Mouse (Mus musculus): Measurements from ENCODE around the gene Ttyh3.

DNA sequence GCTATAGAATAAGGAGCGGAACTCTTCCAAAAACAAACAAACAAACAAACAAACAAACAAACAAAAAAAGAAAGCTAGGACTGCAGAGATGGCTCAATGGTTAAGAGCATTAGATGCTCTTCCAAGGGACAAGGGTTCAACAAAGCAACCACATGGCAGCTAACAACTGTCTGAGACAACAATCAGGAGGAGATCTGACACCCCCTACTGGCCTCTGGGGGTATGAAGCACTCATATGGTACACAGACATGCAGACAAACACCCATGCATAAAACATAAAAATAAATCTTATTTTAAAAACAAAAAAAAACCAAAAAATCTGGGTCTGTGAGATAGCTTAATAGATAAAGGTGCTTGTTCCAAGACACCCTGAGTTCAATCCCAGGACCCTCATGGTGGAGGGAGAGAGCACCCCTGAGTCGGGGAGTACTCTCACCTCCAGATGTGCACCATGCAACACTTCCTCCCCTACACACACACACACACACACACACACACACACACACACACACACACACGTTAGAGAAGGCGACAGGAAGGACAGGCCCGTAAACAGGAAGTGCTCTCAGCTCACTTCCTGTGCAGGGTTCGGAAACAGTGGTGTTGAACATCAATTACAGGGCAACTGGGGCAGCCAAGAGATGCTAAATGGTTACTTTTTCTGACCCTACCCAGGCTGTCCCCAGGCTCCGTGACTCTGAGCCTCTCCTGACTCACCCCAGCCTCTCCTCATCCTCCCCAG lies 12.3 kb downstream of the Ttyh3 start:
- TF ChIP-seq GATA1 (IDR thresholded peaks at IDR 0.05; ENCODE audit: low read depth, low read length): 0 out of 2 replicates have a peak, but pooled peaks have one; percentile 3
- TF ChIP-seq USF1 (IDR thresholded peaks at IDR 0.05; ENCODE audit: low read depth, low read length): no peak
- TF ChIP-seq EP300 (IDR thresholded peaks at IDR 0.05; ENCODE audit: low read depth in 1 of 2, low read length in 2 of 2): no peak
- no peak for TF ChIP-seq POLR2A (IDR thresholded peaks at IDR 0.05; ENCODE audit: control insufficient read depth in 1 of 2, insufficient read depth in 1 of 2, low read depth in 1 of 2, low read length in 2 of 2, poor library complexity in 1 of 2)
- no peak for TF ChIP-seq BHLHE40 (IDR thresholded peaks at IDR 0.05; ENCODE audit: borderline replicate concordance, low read depth, low read length)
- TF ChIP-seq ZKSCAN1 (IDR thresholded peaks at IDR 0.05; ENCODE audit: low read depth, low read length): no peak
- TF ChIP-seq MYB (IDR thresholded peaks at IDR 0.05; ENCODE audit: low read depth, low read length): no peak
- peak; percentile 20 to 29 (median 24); a peak in 3 of 6 replicates for TF ChIP-seq CTCF (IDR thresholded peaks at IDR 0.05 in 2 of 3, conservative IDR thresholded peaks at IDR 0.05 in 1 of 3; ENCODE audit: control insufficient read depth in 1 of 3, insufficient read depth in 1 of 3, low read depth in 2 of 3, low read length in 3 of 3, poor library complexity in 1 of 3, severe bottlenecking in 1 of 3)
- TF ChIP-seq NRF1 (IDR thresholded peaks at IDR 0.05; ENCODE audit: insufficient read depth, low read depth, low read length, poor library complexity, severe bottlenecking): no peak
